Mouse (Mus musculus) hindbrain, embryonic 13.5 days (tissue): ENCODE results near the gene Gm6763. TPM values are rescaled to one million over a fixed set of nuclear protein-coding genes. Genes with fewer than 3 reads are reported as not detected.
"Not testable (repeated sequence)": the region's sequence is repeated elsewhere in the genome, so short reads cannot be mapped to it uniquely, and the experiment has no call there.

Experiments
- ATAC-seq: fragments of 200-750 bp; cut with Nextera tagmentation; 2 replicates; pipeline ENCODE4 v1.8.0; 2017; ENCODE audit warnings: moderate TSS enrichment; ENCODE audit not compliant: low FRiP score
- H3K27ac ChIP-seq: fragments of 300-500 bp; sonication (generic); 2 replicates; pipeline ENCODE4 v1.5.1; 2015; ENCODE audit warnings: inconsistent platforms, mild to moderate bottlenecking, moderate library complexity
- H3K27me3 ChIP-seq: fragments of 300-500 bp; sonication (generic); 2 replicates; pipeline ENCODE4 v1.6.1; 2015; ENCODE audit warnings: mild to moderate bottlenecking, inconsistent platforms
- H3K36me3 ChIP-seq: fragments of 300-500 bp; sonication (generic); 2 replicates; pipeline ENCODE4 v1.6.1; 2015; ENCODE audit warnings: mild to moderate bottlenecking, inconsistent platforms
- H3K4me1 ChIP-seq: fragments of 300-500 bp; sonication (generic); replicated peaks from 2 replicates; pipeline ENCODE4 v1.6.1; 2015; ENCODE audit warnings: inconsistent platforms
- H3K4me2 ChIP-seq: fragments of 300-500 bp; sonication (generic); 2 replicates; pipeline ENCODE4 v1.6.1; 2015; ENCODE audit warnings: inconsistent platforms, mild to moderate bottlenecking, moderate library complexity
- H3K4me3 ChIP-seq: fragments of 300-500 bp; sonication (generic); 2 replicates; pipeline ENCODE4 v1.5.1; 2015; ENCODE audit warnings: mild to moderate bottlenecking, inconsistent platforms
- H3K9ac ChIP-seq: fragments of 300-500 bp; sonication (generic); 2 replicates; pipeline ENCODE4 v1.6.1; 2015; ENCODE audit warnings: mild to moderate bottlenecking, inconsistent platforms
- H3K9me3 ChIP-seq: fragments of 300-500 bp; sonication (generic); 2 replicates; pipeline ENCODE4 v1.6.1; 2016; ENCODE audit warnings: inconsistent platforms
- WGBS: fragments of 180-500 bp; shearing (Covaris S2); methylation state at CpG from one replicate; pipeline ENCODE4 v1.1.7; 2015; 5-methylcytosine and 5-hydroxymethylcytosine counted together
- polyA plus RNA-seq: library from polyadenylated mRNA; unstranded; fragments of >200 nt; fragmentation: Nextera tagmentation; extraction: Ambion mirVana; gene quantifications from 2 replicates; pipeline ENCODE4 v1.2.1, GENCODE M21; 2015

Gm6763 gene
- polyA plus RNA-seq = not detected in 2 replicates

DNA sequence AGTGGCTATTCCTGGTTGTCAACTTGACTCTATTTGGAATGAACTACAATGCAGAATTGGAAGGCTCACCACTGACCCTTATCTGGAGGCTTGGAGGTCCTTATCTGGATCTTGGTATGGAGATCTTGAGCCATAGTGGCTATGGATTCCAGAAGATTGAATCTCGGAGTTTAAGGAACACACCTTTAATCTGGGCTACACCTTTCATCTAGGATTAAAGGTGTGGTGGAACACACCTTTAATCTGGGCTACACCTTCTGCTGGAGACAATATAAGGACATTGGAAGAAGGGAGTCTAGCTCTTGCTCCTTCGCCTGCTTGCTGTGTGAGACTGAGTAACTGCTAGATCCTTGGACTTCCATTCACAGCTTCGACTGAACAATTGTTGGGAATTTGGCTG lies at the start of gene Gm6763:
TSS of gene Gm6763 (plus strand) at position 301 of the 400 bp plus-strand sequence.
- not testable (repeated sequence) for H3K4me3 ChIP-seq, H3K4me1 ChIP-seq, H3K27ac ChIP-seq, ATAC-seq, H3K9me3 ChIP-seq, H3K36me3 ChIP-seq, H3K4me2 ChIP-seq, H3K9ac ChIP-seq, H3K27me3 ChIP-seq
- no CpG with 5 or more reads among the region's 3 CpGs for WGBS

DNA sequence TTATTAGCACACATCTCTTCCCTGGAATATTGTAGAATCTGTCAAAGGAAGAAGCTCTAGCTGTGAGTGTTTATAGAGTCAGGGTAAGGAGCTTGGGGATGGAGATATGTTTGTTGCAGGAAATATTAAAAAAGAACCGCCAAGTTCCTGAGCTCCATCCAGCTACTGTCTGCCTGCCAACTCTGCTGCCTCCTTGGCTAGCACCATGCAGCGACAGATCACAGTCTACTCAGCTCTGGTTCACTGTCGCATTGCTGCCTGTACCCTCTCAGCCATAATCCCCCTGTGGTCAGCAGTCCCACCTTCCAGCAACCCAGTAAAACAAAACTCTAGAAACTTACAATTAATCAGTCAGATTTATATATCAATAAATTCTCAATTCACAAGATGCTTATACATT lies 41.3 kb upstream of the Gm6763 start:
- no peaks in the 10 kb centered on the region for H3K4me1 ChIP-seq
- H3K4me2 ChIP-seq = no peak overlapping the region
- WGBS = 85% methylated on average over 3 of the region's 3 CpGs
- ATAC-seq = no peak
- H3K9ac ChIP-seq = no peak overlapping the region
- H3K9me3 ChIP-seq = no peaks in the 10 kb centered on the region
- H3K4me3 ChIP-seq = no peak overlapping the region
- H3K27ac ChIP-seq = no peak overlapping the region
- no peaks in the 10 kb centered on the region for H3K36me3 ChIP-seq
- H3K27me3 ChIP-seq = no peaks in the 10 kb centered on the region

GRCm38 (mm10) chr10:104118312-104118711 lies 33.0 kb upstream of the Gm6763 start:
- Histone ChIP-seq H3K36me3 (no peaks in the 10 kb centered on the region), H3K4me3 (no peak overlapping the region), H3K4me1 (no peaks in the 10 kb centered on the region), H3K27me3 (no peaks in the 10 kb centered on the region), H3K27ac (no peak overlapping the region), H3K9me3 (no peaks in the 10 kb centered on the region), H3K9ac (no peak overlapping the region), H3K4me2 (no peak overlapping the region)
- WGBS = 82% methylated on average over 2 of the region's 2 CpGs
- ATAC-seq = no peak

GRCm38 (mm10) chr10:104142687-104143086 lies 8.6 kb upstream of the Gm6763 start, which contains the start of gene Gm21293:
Gene Gm21293 (plus strand): TSS chr10:104142987.
- not testable (repeated sequence) for ATAC-seq
- no CpG with 5 or more reads among the region's 3 CpGs for WGBS

GRCm38 (mm10) chr10:104159706-104160105 lies 8.4 kb downstream of the Gm6763 start, which contains the start of gene Gm8764:
Gene Gm8764 (plus strand): TSS chr10:104160006.
- not testable (repeated sequence) for H3K27ac ChIP-seq, H3K4me3 ChIP-seq, H3K4me1 ChIP-seq, H3K27me3 ChIP-seq, ATAC-seq, H3K9me3 ChIP-seq, H3K9ac ChIP-seq, H3K36me3 ChIP-seq, H3K4me2 ChIP-seq
- no CpG with 5 or more reads among the region's 3 CpGs for WGBS

More at GRCm38 (mm10) chr10:104142687-104143086, 8.6 kb upstream of the Gm6763 start, which contains the start of gene Gm21293:
- not testable (repeated sequence) for H3K9ac ChIP-seq, H3K4me1 ChIP-seq, H3K27me3 ChIP-seq, H3K4me3 ChIP-seq, H3K4me2 ChIP-seq, H3K9me3 ChIP-seq, H3K27ac ChIP-seq, H3K36me3 ChIP-seq

GRCm38 (mm10) chr10:104168215-104168614 lies 16.9 kb downstream of the Gm6763 start, which contains the start of gene Gm21304:
Gene Gm21304 (plus strand): TSS chr10:104168515.
- H3K4me1 ChIP-seq, H3K9me3 ChIP-seq, H3K4me3 ChIP-seq, H3K27me3 ChIP-seq, H3K36me3 ChIP-seq, ATAC-seq, H3K4me2 ChIP-seq, H3K9ac ChIP-seq, H3K27ac ChIP-seq: not testable (repeated sequence)
- no CpG with 5 or more reads among the region's 3 CpGs for WGBS

DNA sequence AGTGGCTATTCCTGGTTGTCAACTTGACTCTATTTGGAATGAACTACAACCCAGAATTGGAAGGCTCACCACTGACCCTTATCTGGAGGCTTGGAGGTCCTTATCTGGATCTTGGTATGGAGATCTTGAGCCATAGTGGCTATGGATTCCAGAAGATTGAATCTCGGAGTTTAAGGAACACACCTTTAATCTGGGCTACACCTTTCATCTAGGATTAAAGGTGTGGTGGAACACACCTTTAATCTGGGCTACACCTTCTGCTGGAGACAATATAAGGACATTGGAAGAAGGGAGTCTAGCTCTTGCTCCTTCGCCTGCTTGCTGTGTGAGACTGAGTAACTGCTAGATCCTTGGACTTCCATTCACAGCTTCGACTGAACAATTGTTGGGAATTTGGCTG lies 25.4 kb downstream of the Gm6763 start, which contains the start of gene Gm21312:
TSS of gene Gm21312 (plus strand) at position 301 of the 400 bp plus-strand sequence.
- H3K27ac ChIP-seq, H3K4me2 ChIP-seq, H3K27me3 ChIP-seq, H3K36me3 ChIP-seq, H3K4me1 ChIP-seq, ATAC-seq, H3K4me3 ChIP-seq, H3K9ac ChIP-seq, H3K9me3 ChIP-seq: not testable (repeated sequence)
- WGBS = no CpG with 5 or more reads among the region's 3 CpGs

- H3K9ac ChIP-seq, H3K36me3 ChIP-seq, H3K4me2 ChIP-seq, H3K27me3 ChIP-seq, H3K4me1 ChIP-seq, ATAC-seq, H3K27ac ChIP-seq, H3K4me3 ChIP-seq, H3K9me3 ChIP-seq: not testable (repeated sequence)
- WGBS = no CpG with 5 or more reads among the region's 3 CpGs
Observed at GRCm38 (mm10) chr10:104185233-104185632, 33.9 kb downstream of the Gm6763 start, which contains the start of gene Gm20765. Gene Gm20765 (plus strand): TSS chr10:104185533.

- H3K4me1 ChIP-seq, H3K36me3 ChIP-seq, ATAC-seq, H3K9ac ChIP-seq, H3K27me3 ChIP-seq, H3K4me3 ChIP-seq, H3K27ac ChIP-seq, H3K9me3 ChIP-seq, H3K4me2 ChIP-seq: not testable (repeated sequence)
- no CpG with 5 or more reads among the region's 3 CpGs for WGBS
Observed at GRCm38 (mm10) chr10:104193742-104194141, 42.4 kb downstream of the Gm6763 start, which contains the start of gene Gm4340. Gene Gm4340 (plus strand): TSS chr10:104194042.

Other genes with a start within 250 kb of the Gm6763 start
- not detected in 2 replicates for gene Gm21293, start 8.5 kb upstream of the Gm6763 start, polyA plus RNA-seq
- gene Gm8764, start 8.5 kb downstream of the Gm6763 start, polyA plus RNA-seq = not detected in 2 replicates
- not detected in 2 replicates for gene Gm21304, start 17.0 kb downstream of the Gm6763 start, polyA plus RNA-seq
- not detected in 2 replicates for gene Gm21312, start 25.5 kb downstream of the Gm6763 start, polyA plus RNA-seq
- gene Gm20765, start 34.0 kb downstream of the Gm6763 start, polyA plus RNA-seq = not detected in 2 replicates
- not detected in 2 replicates for gene Gm4340, start 42.5 kb downstream of the Gm6763 start, polyA plus RNA-seq